Mouse (Mus musculus): ENCODE data around the gene Atl2.

DNA sequence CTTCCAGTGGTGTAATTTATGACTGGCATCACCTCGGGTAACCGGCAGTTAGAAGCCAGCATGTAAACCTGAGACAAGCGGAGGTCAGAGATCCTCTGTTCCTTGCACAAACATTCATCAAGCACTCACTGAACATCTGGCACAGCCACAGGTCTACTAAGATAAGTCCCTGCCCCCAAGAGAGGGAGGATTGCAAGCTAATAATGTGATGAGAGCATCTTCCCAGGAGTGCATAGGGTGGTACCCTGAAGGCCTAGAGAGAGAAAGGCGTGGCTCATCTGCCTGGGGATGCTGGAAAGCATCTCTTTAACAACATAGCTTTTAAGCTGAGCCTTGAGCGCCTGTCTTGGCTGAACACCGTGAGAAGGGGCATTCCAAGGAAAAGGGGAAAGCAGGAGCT, 48.9 kb upstream of the Atl2 start:
- TF ChIP-seq NELFE (IDR thresholded peaks at IDR 0.05; ENCODE audit: low read depth, low read length) = no peak
- no peak for TF ChIP-seq MAFK (IDR thresholded peaks at IDR 0.05; ENCODE audit: insufficient replicate concordance, low read length)
- TF ChIP-seq CTCF (conservative IDR thresholded peaks at IDR 0.05 in 1 of 2, IDR thresholded peaks at IDR 0.05 in 1 of 2; ENCODE audit: low read depth in 2 of 2, low read length in 2 of 2) = no peak
- no peak for TF ChIP-seq BHLHE40 (IDR thresholded peaks at IDR 0.05; ENCODE audit: low read depth, low read length)

Data from CH12.LX (cell line).